Mouse (Mus musculus) MEL (cell line): ENCODE data around the gene Fam221b. TPM values are rescaled to one million over a fixed set of nuclear protein-coding genes. Genes with fewer than 3 reads are reported as not detected.
A peak's percentile ranks its signal among the peaks of the same experiment; 100 is the strongest.

Experiments
- DNase-seq: peaks from one replicate; pipeline ENCODE4 v3.0.0; 2011; ENCODE audit warnings: low read depth, low spot score
- H3K27ac ChIP-seq: 2 replicates; pipeline ENCODE4 v1.5.1; 2012; ENCODE audit warnings: low read depth, mild to moderate bottlenecking, control low read depth, low read length, moderate library complexity; ENCODE audit not compliant: control insufficient read depth
- H3K27me3 ChIP-seq, 2 experiments: fragments of 150-350 bp in 1 of 2; sonication (generic) in 1 of 2; 2 replicates each; pipeline ENCODE4 v1.6.1; 2012; ENCODE audit warnings: low read length in 2 of 2, mild to moderate bottlenecking in 2 of 2, improper control_type of control experiment in 1 of 2, moderate library complexity in 1 of 2; ENCODE audit not compliant: insufficient read depth in 2 of 2, control insufficient read depth in 1 of 2
- H3K36me3 ChIP-seq, 2 experiments: 2 replicates each; pipeline ENCODE4 v1.6.1; 2012 to 2014; ENCODE audit warnings: low read length in 2 of 2, improper control_type of control experiment in 1 of 2, inconsistent platforms in 1 of 2, mild to moderate bottlenecking in 1 of 2; ENCODE audit not compliant: insufficient read depth in 2 of 2, control insufficient read depth in 1 of 2
- H3K4me1 ChIP-seq, 2 experiments: fragments of 150-350 bp in 1 of 2; sonication (generic) in 1 of 2; 2 replicates each; pipeline ENCODE4 v1.6.1; 2012; ENCODE audit warnings: low read length in 2 of 2, improper control_type of control experiment in 1 of 2, mild to moderate bottlenecking in 1 of 2; ENCODE audit not compliant: insufficient read depth in 2 of 2, control insufficient read depth in 1 of 2
- H3K4me3 ChIP-seq, 2 experiments: fragments of 150-350 bp in 1 of 2; sonication (generic) in 1 of 2; 2 replicates each; pipeline ENCODE4 v1.5.1; 2012; ENCODE audit warnings: low read depth in 2 of 2, low read length in 2 of 2, mild to moderate bottlenecking in 2 of 2, moderate library complexity in 2 of 2, control low read depth in 1 of 2, improper control_type of control experiment in 1 of 2; ENCODE audit not compliant: control insufficient read depth in 1 of 2, insufficient read depth in 1 of 2
- H3K79me2 ChIP-seq: 2 replicates; pipeline ENCODE4 v1.6.1; 2012; ENCODE audit warnings: mild to moderate bottlenecking, low read length, moderate library complexity; ENCODE audit not compliant: control insufficient read depth, poor library complexity, insufficient read depth
- H3K9ac ChIP-seq: 2 replicates; pipeline ENCODE4 v1.6.1; 2012; ENCODE audit warnings: low read depth, mild to moderate bottlenecking, control low read depth, low read length, moderate library complexity; ENCODE audit not compliant: control insufficient read depth, poor library complexity, severe bottlenecking
- H3K9me3 ChIP-seq: fragments of 150-350 bp; sonication (generic); replicated peaks from 2 replicates; pipeline ENCODE4 v1.6.1; 2012; ENCODE audit warnings: mild to moderate bottlenecking, low read length, improper control_type of control experiment, moderate library complexity; ENCODE audit not compliant: insufficient read depth
- BHLHE40 ChIP-seq: IDR thresholded peaks from 2 replicates; pipeline ENCODE4 v1.6.1; 2012; ENCODE audit warnings: low read depth, mild to moderate bottlenecking, inconsistent platforms, low read length, improper control_type of control experiment, borderline replicate concordance
- CHD2 ChIP-seq: IDR thresholded peaks from 2 replicates; pipeline ENCODE4 v1.6.1; 2011; ENCODE audit warnings: low read length, improper control_type of control experiment
- CTCF ChIP-seq, 3 experiments: IDR thresholded peaks in 2 of 3; conservative IDR thresholded peaks in 1 of 3; 2 replicates each; pipeline ENCODE4 v1.5.1; 2011 to 2012; ENCODE audit warnings: low read length in 3 of 3, low read depth in 2 of 3, mild to moderate bottlenecking in 2 of 3, improper control_type of control experiment in 1 of 3, inconsistent platforms in 1 of 3, mixed read lengths in 1 of 3, moderate library complexity in 1 of 3; ENCODE audit not compliant: control insufficient read depth in 1 of 3, insufficient read depth in 1 of 3, poor library complexity in 1 of 3, severe bottlenecking in 1 of 3
- E2F4 ChIP-seq: IDR thresholded peaks from 2 replicates; pipeline ENCODE4 v1.6.1; 2011; ENCODE audit warnings: low read depth, low read length, improper control_type of control experiment, borderline replicate concordance
- ELF1 ChIP-seq: IDR thresholded peaks from 2 replicates; pipeline ENCODE4 v1.6.1; 2014; ENCODE audit warnings: low read depth, mild to moderate bottlenecking, inconsistent platforms, low read length, improper control_type of control experiment, moderate library complexity
- ETS1 ChIP-seq: IDR thresholded peaks from 2 replicates; pipeline ENCODE4 v1.6.1; 2012; ENCODE audit warnings: low read depth, mild to moderate bottlenecking, inconsistent platforms, low read length, improper control_type of control experiment, moderate library complexity
- GABPA ChIP-seq: IDR thresholded peaks from 2 replicates; pipeline ENCODE4 v1.6.1; 2012; ENCODE audit warnings: low read depth, mild to moderate bottlenecking, inconsistent platforms, low read length, improper control_type of control experiment, moderate library complexity
- GATA1 ChIP-seq: IDR thresholded peaks from 2 replicates; pipeline ENCODE4 v1.6.1; 2011; ENCODE audit warnings: low read depth, low read length, improper control_type of control experiment
- HCFC1 ChIP-seq: IDR thresholded peaks from 2 replicates; pipeline ENCODE4 v1.6.1; 2012; ENCODE audit warnings: low read depth, mild to moderate bottlenecking, inconsistent platforms, low read length, improper control_type of control experiment, moderate library complexity
- JUND ChIP-seq: IDR thresholded peaks from 2 replicates; pipeline ENCODE4 v1.6.1; 2011; ENCODE audit warnings: low read depth, mild to moderate bottlenecking, improper control_type of control experiment, low read length
- KAT2A ChIP-seq: conservative IDR thresholded peaks from 2 replicates; pipeline ENCODE4 v1.6.1; 2012; ENCODE audit warnings: low read depth, low read length, improper control_type of control experiment, inconsistent platforms
- MAFK ChIP-seq: IDR thresholded peaks from 2 replicates; pipeline ENCODE4 v1.6.1; 2011; ENCODE audit warnings: low read depth, mild to moderate bottlenecking, low read length, improper control_type of control experiment, borderline replicate concordance
- MAX ChIP-seq: IDR thresholded peaks from 2 replicates; pipeline ENCODE4 v1.6.1; 2011; ENCODE audit warnings: low read length, improper control_type of control experiment
- MAZ ChIP-seq: IDR thresholded peaks from 2 replicates; pipeline ENCODE4 v1.6.1; 2012; ENCODE audit warnings: low read depth, mild to moderate bottlenecking, inconsistent platforms, low read length, improper control_type of control experiment
- MXI1 ChIP-seq: IDR thresholded peaks from 2 replicates; pipeline ENCODE4 v1.6.1; 2011; ENCODE audit warnings: mild to moderate bottlenecking, low read depth, low read length, improper control_type of control experiment
- MYC ChIP-seq: IDR thresholded peaks from 2 replicates; pipeline ENCODE4 v1.6.1; 2011; ENCODE audit warnings: low read depth, mild to moderate bottlenecking, low read length, improper control_type of control experiment, moderate library complexity
- NRF1 ChIP-seq: IDR thresholded peaks from 2 replicates; pipeline ENCODE4 v1.6.1; 2014; ENCODE audit warnings: low read depth, mild to moderate bottlenecking, inconsistent platforms, low read length, improper control_type of control experiment, moderate library complexity; ENCODE audit not compliant: poor library complexity, insufficient read depth, severe bottlenecking
- POLR2A ChIP-seq, 2 experiments: IDR thresholded peaks; 2 replicates each; pipeline ENCODE4 v1.6.1; 2011 to 2012; ENCODE audit warnings: low read length in 2 of 2, mild to moderate bottlenecking in 2 of 2, control low read depth in 1 of 2, improper control_type of control experiment in 1 of 2, low read depth in 1 of 2, moderate library complexity in 1 of 2; ENCODE audit not compliant: control insufficient read depth in 1 of 2, insufficient read depth in 1 of 2, poor library complexity in 1 of 2
- POLR2AphosphoS5 ChIP-seq: IDR thresholded peaks from 2 replicates; pipeline ENCODE4 v1.6.1; 2012; ENCODE audit warnings: low read depth, borderline replicate concordance, mild to moderate bottlenecking, inconsistent platforms, low read length, moderate library complexity, mixed read lengths
- RAD21 ChIP-seq: IDR thresholded peaks from 2 replicates; pipeline ENCODE4 v1.6.1; 2011; ENCODE audit warnings: mild to moderate bottlenecking, low read depth, low read length, improper control_type of control experiment
- RCOR1 ChIP-seq: IDR thresholded peaks from 2 replicates; pipeline ENCODE4 v1.6.1; 2012; ENCODE audit warnings: low read depth, mild to moderate bottlenecking, inconsistent platforms, low read length, improper control_type of control experiment
- SIN3A ChIP-seq: IDR thresholded peaks from 2 replicates; pipeline ENCODE4 v1.6.1; 2012; ENCODE audit warnings: low read length, improper control_type of control experiment, inconsistent platforms
- SMC3 ChIP-seq: IDR thresholded peaks from 2 replicates; pipeline ENCODE4 v1.6.1; 2011; ENCODE audit warnings: low read depth, low read length, improper control_type of control experiment
- TAL1 ChIP-seq: IDR thresholded peaks from 2 replicates; pipeline ENCODE4 v1.6.1; 2012; ENCODE audit warnings: mild to moderate bottlenecking, inconsistent platforms, low read length, moderate library complexity, mixed read lengths
- TBP ChIP-seq: IDR thresholded peaks from 2 replicates; pipeline ENCODE4 v1.8.0; 2011; ENCODE audit warnings: low read depth, low read length, improper control_type of control experiment
- TCF12 ChIP-seq: IDR thresholded peaks from 2 replicates; pipeline ENCODE4 v1.6.1; 2014; ENCODE audit warnings: low read depth, mild to moderate bottlenecking, inconsistent platforms, low read length, improper control_type of control experiment, moderate library complexity
- UBTF ChIP-seq: IDR thresholded peaks from 2 replicates; pipeline ENCODE4 v1.6.1; 2012; ENCODE audit warnings: low read depth, mild to moderate bottlenecking, inconsistent platforms, low read length, improper control_type of control experiment, moderate library complexity, borderline replicate concordance; ENCODE audit not compliant: insufficient read depth
- USF1 ChIP-seq: IDR thresholded peaks from 2 replicates; pipeline ENCODE4 v1.6.1; 2014; ENCODE audit warnings: low read depth, mild to moderate bottlenecking, inconsistent platforms, low read length, improper control_type of control experiment, moderate library complexity
- USF2 ChIP-seq, 2 experiments: IDR thresholded peaks; 2 replicates each; pipeline ENCODE4 v1.6.1; 2011 to 2012; ENCODE audit warnings: improper control_type of control experiment in 2 of 2, low read length in 2 of 2, borderline replicate concordance in 1 of 2, inconsistent platforms in 1 of 2, low read depth in 1 of 2, mild to moderate bottlenecking in 1 of 2; ENCODE audit not compliant: insufficient read depth in 1 of 2
- ZC3H11A ChIP-seq: IDR thresholded peaks from 2 replicates; pipeline ENCODE4 v1.6.1; 2012; ENCODE audit warnings: low read depth, mild to moderate bottlenecking, inconsistent platforms, low read length, improper control_type of control experiment
- ZKSCAN1 ChIP-seq: IDR thresholded peaks from 2 replicates; pipeline ENCODE4 v1.6.1; 2012; ENCODE audit warnings: low read depth, mild to moderate bottlenecking, inconsistent platforms, low read length, improper control_type of control experiment, moderate library complexity
- ZMIZ1 ChIP-seq: IDR thresholded peaks from 2 replicates; pipeline ENCODE4 v1.6.1; 2012; ENCODE audit warnings: low read depth, mild to moderate bottlenecking, inconsistent platforms, low read length, improper control_type of control experiment, moderate library complexity
- ZNF384 ChIP-seq: IDR thresholded peaks from 2 replicates; pipeline ENCODE4 v1.6.1; 2012; ENCODE audit warnings: low read depth, mild to moderate bottlenecking, inconsistent platforms, low read length, improper control_type of control experiment
- polyA plus RNA-seq, 2 experiments: library from polyadenylated mRNA; stranded (reverse) in 1 of 2; unstranded in 1 of 2; fragments of >175 nt in 1 of 2; fragments of >200 nt in 1 of 2; gene quantifications; 2 replicates each; pipeline versions ENCODE4 v1.2.1 to v1.2.4; 2012; ENCODE audit warnings: low replicate concordance in 2 of 2, low read depth in 1 of 2; ENCODE audit not compliant: insufficient read length in 2 of 2, insufficient read depth in 1 of 2, missing spikeins in 1 of 2
- total RNA-seq: library from RNA; depleted of rRNA; stranded (reverse); fragments of 300-350 nt; gene quantifications from 2 replicates; pipeline ENCODE4 v1.2.3, GENCODE M21; 2012

Fam221b gene
- total and polyA plus RNA-seq, 3 experiments: 0.10 to 8.8 TPM; not detected in 1

- H3K27me3 ChIP-seq: peaks cover 24 to 25% of the 10 kb centered on the region in 2 experiments
Measured at GRCm38 (mm10) chr4:43711821-43712220, 42.9 kb upstream of the Fam221b start.

GRCm38 (mm10) chr4:43709869-43710268 lies 40.9 kb upstream of the Fam221b start, which contains the start of gene Olfr71:
Gene Olfr71 (minus strand): TSS chr4:43710255.
- Histone ChIP-seq H3K4me1 (no peaks in the 10 kb centered on the region), H3K4me3 (no peak within 1 kb of the TSS), H3K9me3 (no peaks in the 10 kb centered on the region), H3K27me3 (peaks cover 24 to 29% of the 10 kb centered on the region in 2 experiments), H3K9ac (no peak within 1 kb of the TSS), H3K79me2 (no peaks in the 10 kb centered on the region), H3K27ac (no peak within 1 kb of the TSS), H3K36me3 (no peaks in the 10 kb centered on the region)
- TF ChIP-seq E2F4 (no peak), ZMIZ1 (no peak), MAFK (no peak), ZKSCAN1 (no peak), HCFC1 (no peak), MXI1 (no peak), POLR2AphosphoS5 (no peak), CHD2 (no peak), GABPA (no peak), NRF1 (no peak), UBTF (no peak)
- no peak for DNase-seq

More at GRCm38 (mm10) chr4:43711821-43712220, 42.9 kb upstream of the Fam221b start:
- no peaks in the 10 kb centered on the region for H3K4me1 ChIP-seq
- H3K9ac ChIP-seq: no peak overlapping the region
- no peak overlapping the region for H3K27ac ChIP-seq
- no peaks in the 10 kb centered on the region for H3K9me3 ChIP-seq
- peak; percentile 64 for DNase-seq
- no peaks in the 10 kb centered on the region for H3K36me3 ChIP-seq
- no peak overlapping the region for H3K4me3 ChIP-seq
- TF ChIP-seq BHLHE40: peak; percentile 22; the same call in 1 of the 2 replicates
- no peak for TF ChIP-seq MYC
- TF ChIP-seq USF1: peak; percentile 7; the same call in 1 of the 2 replicates
- no peak for TF ChIP-seq TBP
- TF ChIP-seq ZKSCAN1: no peak
- no peak for TF ChIP-seq KAT2A
- no peak for TF ChIP-seq UBTF
- no peak for TF ChIP-seq NRF1
- 0 out of 2 replicates have a peak, but pooled peaks have one; percentile 25 for TF ChIP-seq SIN3A
- no peak for TF ChIP-seq ETS1
- no peak for TF ChIP-seq MAX
- TF ChIP-seq TAL1: no peak
- TF ChIP-seq SMC3: peak; percentile 99
- TF ChIP-seq RCOR1: no peak
- TF ChIP-seq CHD2: no peak
- no peak for TF ChIP-seq GATA1
- TF ChIP-seq USF2 (IDR thresholded peaks at IDR 0.05; ENCODE audit: borderline replicate concordance in 1 of 2, insufficient read depth in 1 of 2, low read depth in 1 of 2, low read length in 2 of 2): no peak
- peak; percentile 96 for TF ChIP-seq ZC3H11A
- no peak for TF ChIP-seq TCF12
- TF ChIP-seq ELF1: no peak
- TF ChIP-seq E2F4: no peak
- TF ChIP-seq ZNF384: no peak
- no peak for TF ChIP-seq MXI1
- TF ChIP-seq JUND: no peak
- no peak for TF ChIP-seq GABPA
- TF ChIP-seq HCFC1: no peak
- no peak for TF ChIP-seq POLR2A (IDR thresholded peaks at IDR 0.05; ENCODE audit: control insufficient read depth in 1 of 2, insufficient read depth in 1 of 2, low read depth in 1 of 2, low read length in 2 of 2, poor library complexity in 1 of 2)
- peak; percentile 86 for TF ChIP-seq RAD21
- TF ChIP-seq MAZ: no peak
- no peak for TF ChIP-seq POLR2AphosphoS5
- peak; percentile 81 to 96 (median 94) for TF ChIP-seq CTCF (IDR thresholded peaks at IDR 0.05 in 2 of 3, conservative IDR thresholded peaks at IDR 0.05 in 1 of 3; ENCODE audit: control insufficient read depth in 1 of 3, insufficient read depth in 1 of 3, low read depth in 2 of 3, low read length in 3 of 3, poor library complexity in 1 of 3, severe bottlenecking in 1 of 3)
- H3K79me2 ChIP-seq: no peaks in the 10 kb centered on the region
